In genomic region chr11:115511121-115511520, GRCm38 (mm10) we compare ENCODE assay signal across 8 mouse cellular contexts. TPM values are rescaled to one million over a fixed set of nuclear protein-coding genes. Genes with fewer than 3 reads are reported as not detected.
A peak's percentile ranks its signal among the peaks of the same experiment; 100 is the strongest.
DNase-seq lines count a peak whose midpoint lies in the region; ATAC-seq and TF ChIP-seq lines count a peak whose summit lies in the region.

No protein-coding gene starts in this region.

- no peaks in the 10 kb centered on the region for H3K9me3 ChIP-seq in lung, embryonic 14.5 days (ENCODE audit: low read depth, low read length)
- H3K9me3 ChIP-seq in forebrain, embryonic 11.5 days (ENCODE audit: control insufficient read depth, low read length): no peaks in the 10 kb centered on the region
- no peaks in the 10 kb centered on the region for H3K9me3 ChIP-seq in stomach, embryonic 15.5 days

- peak overlapping the region; percentile 30; the same call in 1 of the 2 replicates for H3K27ac ChIP-seq in lung, embryonic 14.5 days (ENCODE audit: low read depth)
- no peak overlapping the region for H3K27ac ChIP-seq in forebrain, embryonic 11.5 days (ENCODE audit: low read depth, low read length)
- peak overlapping the region; percentile 55; the same call in 1 of the 2 replicates for H3K27ac ChIP-seq in stomach, embryonic 15.5 days

- H3K9ac ChIP-seq in lung, embryonic 14.5 days: peak overlapping the region; percentile 97
- peak overlapping the region; percentile 96; the same call in 1 of the 2 replicates for H3K9ac ChIP-seq in forebrain, embryonic 11.5 days (ENCODE audit: low read length)
- H3K9ac ChIP-seq in stomach, embryonic 15.5 days: peak overlapping the region; percentile 8

- TF ChIP-seq CTCF in lung, embryonic 14.5 days (IDR thresholded peaks at IDR 0.05; ENCODE audit: low read depth): no peak

- peak overlapping the region; percentile 85 for H3K4me2 ChIP-seq in lung, embryonic 14.5 days
- H3K4me2 ChIP-seq in forebrain, embryonic 11.5 days (ENCODE audit: low read depth, low read length, severe bottlenecking): peak overlapping the region; percentile 87
- peak overlapping the region; percentile 76 for H3K4me2 ChIP-seq in stomach, embryonic 15.5 days

- H3K27me3 ChIP-seq in lung, embryonic 14.5 days (ENCODE audit: insufficient read depth, low read length): no peaks in the 10 kb centered on the region
- no peaks in the 10 kb centered on the region for H3K27me3 ChIP-seq in forebrain, embryonic 11.5 days (ENCODE audit: control insufficient read depth, insufficient read depth, low read length)
- H3K27me3 ChIP-seq in stomach, embryonic 15.5 days (replicated peaks): no peaks in the 10 kb centered on the region

- no peak for ATAC-seq in lung, embryonic 14.5 days (ENCODE audit: insufficient read depth)
- ATAC-seq in forebrain, embryonic 11.5 days (replicated peaks; ENCODE audit: low FRiP score): no peak
- peak; percentile 27; the same call in 1 of the 2 replicates for ATAC-seq in stomach, embryonic 15.5 days (ENCODE audit: insufficient read depth, low FRiP score, low read depth)
- ATAC-seq in inflammation-experienced regulatory T-cells, adult 6 months: no peak
- no peak for ATAC-seq in cerebellum, adult (ENCODE audit: insufficient number of reproducible peaks, low FRiP score, low TSS enrichment)

- peaks cover 28% of the 10 kb centered on the region for H3K4me1 ChIP-seq in lung, embryonic 14.5 days (ENCODE audit: insufficient read depth)
- peaks cover 26% of the 10 kb centered on the region for H3K4me1 ChIP-seq in forebrain, embryonic 11.5 days (replicated peaks; ENCODE audit: control insufficient read depth, insufficient read depth, low read length)
- peaks cover 52% of the 10 kb centered on the region for H3K4me1 ChIP-seq in stomach, embryonic 15.5 days

- peak overlapping the region; percentile 100 for H3K4me3 ChIP-seq in lung, embryonic 14.5 days (ENCODE audit: low read depth, low read length)
- H3K4me3 ChIP-seq in forebrain, embryonic 11.5 days (ENCODE audit: low read depth, low read length): peak overlapping the region; percentile 99
- H3K4me3 ChIP-seq in stomach, embryonic 15.5 days (replicated peaks): peak overlapping the region; percentile 90; the same call in 1 of the 2 replicates

- DNase-seq in lung, embryonic 14.5 days: no peak
- no peak for DNase-seq in lung, postnatal 36 days
- DNase-seq in forebrain, embryonic 11.5 days (ENCODE audit: low spot score): no peak
- peak; percentile 79 for DNase-seq in liver
- DNase-seq in gastrocnemius, postnatal 25 days: no peak

- 0 out of 2 replicates have a peak, but pooled peaks cover 6% of the 10 kb centered on the region for H3K36me3 ChIP-seq in lung, embryonic 14.5 days (ENCODE audit: insufficient read depth)
- no peaks in the 10 kb centered on the region for H3K36me3 ChIP-seq in forebrain, embryonic 11.5 days (ENCODE audit: control insufficient read depth, insufficient read depth, low read length)
- H3K36me3 ChIP-seq in stomach, embryonic 15.5 days: no peaks in the 10 kb centered on the region

- 70% methylated on average over 2 of the region's 2 CpGs for WGBS in lung, embryonic 14.5 days
- 69% methylated on average over 2 of the region's 2 CpGs for WGBS in forebrain, embryonic 11.5 days
- WGBS in stomach, embryonic 15.5 days: 57% methylated on average over 2 of the region's 2 CpGs

RNA-seq across cellular contexts. Expression of gene Jpt1, which starts 3.1 kb away (rescaled TPM):
- polyA plus RNA-seq in lung, embryonic 14.5 days (2014; fragmentation: Nextera tagmentation; extraction: Ambion mirVana): 518 and 521 TPM in 2 replicates
- 961 and 989 TPM in 2 replicates for polyA plus RNA-seq in forebrain, embryonic 11.5 days (2014; fragmentation: Nextera tagmentation; extraction: Ambion mirVana)
- polyA plus RNA-seq in stomach, embryonic 15.5 days (2015; fragmentation: Nextera tagmentation; extraction: Ambion mirVana): 472 and 482 TPM in 2 replicates
- 10 to 100 TPM; 36.9 to 41.2 TPM for total RNA-seq in gastrocnemius, postnatal 25 days (2021)
- polyA plus RNA-seq in inflammation-experienced regulatory T-cells, adult 6 months (2017; shearing (Covaris generic)): 100 to 1,000 TPM; 619 to 638 (median 633) TPM

RNA-seq across cellular contexts. Expression of gene Nt5c, which starts 19.5 kb away (rescaled TPM):
- polyA plus RNA-seq in lung, embryonic 14.5 days (2014; fragmentation: Nextera tagmentation; extraction: Ambion mirVana): 76.0 and 79.4 TPM in 2 replicates
- 72.6 and 78.5 TPM in 2 replicates for polyA plus RNA-seq in forebrain, embryonic 11.5 days (2014; fragmentation: Nextera tagmentation; extraction: Ambion mirVana)
- polyA plus RNA-seq in stomach, embryonic 15.5 days (2015; fragmentation: Nextera tagmentation; extraction: Ambion mirVana): 115 and 123 TPM in 2 replicates
- 10 to 100 TPM in 1 of 2 experiments, 1 to 10 TPM in 1; 8.7 to 11.2 TPM for total RNA-seq in gastrocnemius, postnatal 25 days (2021)
- polyA plus RNA-seq in inflammation-experienced regulatory T-cells, adult 6 months (2017; shearing (Covaris generic)): 100 to 1,000 TPM; 242 to 269 (median 245) TPM

RNA-seq across cellular contexts. Expression of gene Sumo2, which starts 25.0 kb away (rescaled TPM):
- polyA plus RNA-seq in lung, embryonic 14.5 days (2014; fragmentation: Nextera tagmentation; extraction: Ambion mirVana): 1,096 and 1,118 TPM in 2 replicates
- polyA plus RNA-seq in forebrain, embryonic 11.5 days (2014; fragmentation: Nextera tagmentation; extraction: Ambion mirVana): 1,384 and 1,509 TPM in 2 replicates
- 838 and 874 TPM in 2 replicates for polyA plus RNA-seq in stomach, embryonic 15.5 days (2015; fragmentation: Nextera tagmentation; extraction: Ambion mirVana)
- 100 to 1,000 TPM; 119 to 122 TPM for total RNA-seq in gastrocnemius, postnatal 25 days (2021)
- 100 to 1,000 TPM; 668 to 906 (median 737) TPM for polyA plus RNA-seq in inflammation-experienced regulatory T-cells, adult 6 months (2017; shearing (Covaris generic))

RNA-seq across cellular contexts. Expression of gene Armc7, which starts 35.7 kb away (rescaled TPM):
- 5.7 and 8.0 TPM in 2 replicates for polyA plus RNA-seq in lung, embryonic 14.5 days (2014; fragmentation: Nextera tagmentation; extraction: Ambion mirVana)
- 8.9 and 9.7 TPM in 2 replicates for polyA plus RNA-seq in forebrain, embryonic 11.5 days (2014; fragmentation: Nextera tagmentation; extraction: Ambion mirVana)
- polyA plus RNA-seq in stomach, embryonic 15.5 days (2015; fragmentation: Nextera tagmentation; extraction: Ambion mirVana): 5.5 and 6.8 TPM in 2 replicates
- total RNA-seq in gastrocnemius, postnatal 25 days (2021): 1 to 10 TPM in 1 of 2 experiments, under 1 TPM in 1; 0.94 to 1.0 TPM
- 10 to 100 TPM; 68.2 to 95.6 (median 70.3) TPM for polyA plus RNA-seq in inflammation-experienced regulatory T-cells, adult 6 months (2017; shearing (Covaris generic))

RNA-seq across cellular contexts. Expression of gene Slc16a5, which starts 48.8 kb away (rescaled TPM):
- 0.28 and 0.64 TPM in 2 replicates for polyA plus RNA-seq in lung, embryonic 14.5 days (2014; fragmentation: Nextera tagmentation; extraction: Ambion mirVana)
- 0.16 and 0.24 TPM in 2 replicates for polyA plus RNA-seq in forebrain, embryonic 11.5 days (2014; fragmentation: Nextera tagmentation; extraction: Ambion mirVana)
- polyA plus RNA-seq in stomach, embryonic 15.5 days (2015; fragmentation: Nextera tagmentation; extraction: Ambion mirVana): 2.3 and 3.1 TPM in 2 replicates
- total RNA-seq in gastrocnemius, postnatal 25 days (2021): not detected
- 1 to 10 TPM; 1.1 to 3.5 (median 2.8) TPM for polyA plus RNA-seq in inflammation-experienced regulatory T-cells, adult 6 months (2017; shearing (Covaris generic))

Comparison
In these comparisons a context has a peak if more than half of its experiments do, and no peak if none do; other contexts are left out.
1. H3K9ac ChIP-seq: peak in every context shown above with its lines; median percentile 97 in lung, embryonic 14.5 days; 96 in forebrain, embryonic 11.5 days; 8 in stomach, embryonic 15.5 days.